Mouse (Mus musculus): ENCODE results near the gene Slc35e2. TPM values are rescaled to one million over a fixed set of nuclear protein-coding genes. Genes with fewer than 3 reads are reported as not detected.

Slc35e2 gene
- polyA plus RNA-seq, 1 experiment from 2014 or later = 9.5 TPM

- peak overlapping the region; percentile 55 for H3K27ac ChIP-seq (ENCODE audit: low read depth)
- H3K27me3 ChIP-seq (ENCODE audit: insufficient read depth, low read length) = peaks cover 18% of the 10 kb centered on the region; the same call in 1 of the 2 replicates
- ATAC-seq (ENCODE audit: insufficient read depth) (peak; percentile 29; the same call in 1 of the 2 replicates), DNase-seq (peak; percentile 71)
- H3K4me2 ChIP-seq = peak overlapping the region; percentile 91
- H3K9ac ChIP-seq = peak overlapping the region; percentile 23; the same call in 1 of the 2 replicates
- 46% methylated on average over 15 of the region's 15 CpGs for WGBS
- peak overlapping the region; percentile 48 for H3K4me3 ChIP-seq (ENCODE audit: low read depth, low read length)
- H3K9me3 ChIP-seq (ENCODE audit: low read depth, low read length) = no peaks in the 10 kb centered on the region
- H3K36me3 ChIP-seq (ENCODE audit: insufficient read depth) = peaks cover 55% of the 10 kb centered on the region
- peaks cover 12% of the 10 kb centered on the region; the same call in 1 of the 2 replicates for H3K4me1 ChIP-seq (ENCODE audit: insufficient read depth)
- no peak for TF ChIP-seq CTCF (IDR thresholded peaks at IDR 0.05; ENCODE audit: low read depth)
These were observed 50.5 kb downstream of the Slc35e2 start for GRCm38 (mm10) chr4:155651553-155652269.

- Histone ChIP-seq H3K9me3 (ENCODE audit: low read depth, low read length) (no peaks in the 10 kb centered on the region), H3K4me1 (ENCODE audit: insufficient read depth) (peaks cover 12% of the 10 kb centered on the region; the same call in 1 of the 2 replicates), H3K4me3 (ENCODE audit: low read depth, low read length) (peak overlapping the region; percentile 48), H3K9ac (peak overlapping the region; percentile 63), H3K4me2 (peak overlapping the region; percentile 91), H3K36me3 (ENCODE audit: insufficient read depth) (peaks cover 48% of the 10 kb centered on the region), H3K27ac (ENCODE audit: low read depth) (peak overlapping the region; percentile 60), H3K27me3 (ENCODE audit: insufficient read depth, low read length) (peaks cover 18% of the 10 kb centered on the region; the same call in 1 of the 2 replicates)
- ATAC-seq (ENCODE audit: insufficient read depth) (no peak), DNase-seq (peak; percentile 44)
- 20% methylated on average over 36 of the region's 36 CpGs for WGBS
- TF ChIP-seq CTCF (IDR thresholded peaks at IDR 0.05; ENCODE audit: low read depth) = no peak
These were observed 51.3 kb downstream of the Slc35e2 start for GRCm38 (mm10) chr4:155652283-155653085.

GRCm38 (mm10) chr4:155653086-155653450, 51.9 kb downstream of the Slc35e2 start, which contains the start of gene Mmp23:
Mmp23 (minus strand) TSS chr4:155653384.
- H3K36me3 ChIP-seq (ENCODE audit: insufficient read depth) = peaks cover 42% of the 10 kb centered on the region
- peak; percentile 86 for DNase-seq
- peak within 1 kb of the TSS; percentile 91 for H3K4me2 ChIP-seq
- peak; percentile 23; the same call in 1 of the 2 replicates for TF ChIP-seq CTCF (IDR thresholded peaks at IDR 0.05; ENCODE audit: low read depth)
- WGBS = under 1% methylated on average over 33 of the region's 33 CpGs
- H3K9ac ChIP-seq = peak within 1 kb of the TSS; percentile 63
- H3K9me3 ChIP-seq (ENCODE audit: low read depth, low read length) = no peaks in the 10 kb centered on the region
- H3K4me3 ChIP-seq (ENCODE audit: low read depth, low read length) = peak within 1 kb of the TSS; percentile 48
- H3K27me3 ChIP-seq (ENCODE audit: insufficient read depth, low read length) = peaks cover 18% of the 10 kb centered on the region; the same call in 1 of the 2 replicates
- ATAC-seq (ENCODE audit: insufficient read depth) = peak; percentile 76
- H3K27ac ChIP-seq (ENCODE audit: low read depth) = peak within 1 kb of the TSS; percentile 60
- H3K4me1 ChIP-seq (ENCODE audit: insufficient read depth) = peaks cover 12% of the 10 kb centered on the region; the same call in 1 of the 2 replicates

GRCm38 (mm10) chr4:155653451-155654182, 52.4 kb downstream of the Slc35e2 start:
- peak; percentile 74 for DNase-seq
- H3K9ac ChIP-seq = peak overlapping the region; percentile 63
- peaks cover 12% of the 10 kb centered on the region; the same call in 1 of the 2 replicates for H3K4me1 ChIP-seq (ENCODE audit: insufficient read depth)
- H3K9me3 ChIP-seq (ENCODE audit: low read depth, low read length) = no peaks in the 10 kb centered on the region
- peaks cover 18% of the 10 kb centered on the region; the same call in 1 of the 2 replicates for H3K27me3 ChIP-seq (ENCODE audit: insufficient read depth, low read length)
- peak; percentile 51 for TF ChIP-seq CTCF (IDR thresholded peaks at IDR 0.05; ENCODE audit: low read depth)
- peak overlapping the region; percentile 48 for H3K4me3 ChIP-seq (ENCODE audit: low read depth, low read length)
- H3K27ac ChIP-seq (ENCODE audit: low read depth) = peak overlapping the region; percentile 60; the same call in 1 of the 2 replicates
- peaks cover 38% of the 10 kb centered on the region for H3K36me3 ChIP-seq (ENCODE audit: insufficient read depth)
- 3% methylated on average over 31 of the region's 31 CpGs for WGBS
- H3K4me2 ChIP-seq = peak overlapping the region; percentile 91
- ATAC-seq (ENCODE audit: insufficient read depth) = peak; percentile 29

GRCm38 (mm10) chr4:155654183-155654455, 52.9 kb downstream of the Slc35e2 start:
- Histone ChIP-seq H3K4me1 (ENCODE audit: insufficient read depth) (peaks cover 12% of the 10 kb centered on the region; the same call in 1 of the 2 replicates), H3K27me3 (ENCODE audit: insufficient read depth, low read length) (peaks cover 18% of the 10 kb centered on the region; the same call in 1 of the 2 replicates), H3K4me2 (peak overlapping the region; percentile 91), H3K27ac (ENCODE audit: low read depth) (no peak overlapping the region), H3K4me3 (ENCODE audit: low read depth, low read length) (peak overlapping the region; percentile 48), H3K36me3 (ENCODE audit: insufficient read depth) (peaks cover 38% of the 10 kb centered on the region), H3K9me3 (ENCODE audit: low read depth, low read length) (no peaks in the 10 kb centered on the region), H3K9ac (peak overlapping the region; percentile 63)
- DNase-seq (no peak), ATAC-seq (ENCODE audit: insufficient read depth) (no peak)
- WGBS = 1% methylated on average over 6 of the region's 6 CpGs
- no peak for TF ChIP-seq CTCF (IDR thresholded peaks at IDR 0.05; ENCODE audit: low read depth)

- peaks cover 38% of the 10 kb centered on the region for H3K36me3 ChIP-seq (ENCODE audit: insufficient read depth)
- H3K27ac ChIP-seq (ENCODE audit: low read depth) = peak overlapping the region; percentile 12; the same call in 1 of the 2 replicates
- ATAC-seq (ENCODE audit: insufficient read depth) (peak; percentile 57), DNase-seq (peak; percentile 80)
- TF ChIP-seq CTCF (IDR thresholded peaks at IDR 0.05; ENCODE audit: low read depth) = no peak
- 2% methylated on average over 52 of the region's 52 CpGs for WGBS
- peaks cover 12% of the 10 kb centered on the region; the same call in 1 of the 2 replicates for H3K4me1 ChIP-seq (ENCODE audit: insufficient read depth)
- peaks cover 18% of the 10 kb centered on the region; the same call in 1 of the 2 replicates for H3K27me3 ChIP-seq (ENCODE audit: insufficient read depth, low read length)
- no peaks in the 10 kb centered on the region for H3K9me3 ChIP-seq (ENCODE audit: low read depth, low read length)
- peak overlapping the region; percentile 63 for H3K9ac ChIP-seq
- H3K4me2 ChIP-seq = peak overlapping the region; percentile 91
- H3K4me3 ChIP-seq (ENCODE audit: low read depth, low read length) = peak overlapping the region; percentile 48
These were observed 53.5 kb downstream of the Slc35e2 start for GRCm38 (mm10) chr4:155654456-155655298.
